Mouse (Mus musculus) left cerebral cortex, postnatal 4 days (tissue): ENCODE measurements around the gene Tmem54. TPM values are rescaled to one million over a fixed set of nuclear protein-coding genes. Genes with fewer than 3 reads are reported as not detected.
A peak's percentile ranks its signal among the peaks of the same experiment; 100 is the strongest.

Source experiments
- DNase-seq: peaks from one replicate; pipeline ENCODE4 v3.0.0-alpha.2; 2022
- intact Hi-C: fragments of 180-260 bp; cut with DNase I; formaldehyde crosslinking; loops from one replicate; pipeline ENCODE4 v1.15.1; 2025
- total RNA-seq, 2 experiments: library from RNA; stranded (reverse); gene quantifications; 2 replicates each; pipeline ENCODE4 v1.2.3; 2021

Gene Tmem54
- total RNA-seq, 2 experiments from 2014 or later, result not detected

DNA sequence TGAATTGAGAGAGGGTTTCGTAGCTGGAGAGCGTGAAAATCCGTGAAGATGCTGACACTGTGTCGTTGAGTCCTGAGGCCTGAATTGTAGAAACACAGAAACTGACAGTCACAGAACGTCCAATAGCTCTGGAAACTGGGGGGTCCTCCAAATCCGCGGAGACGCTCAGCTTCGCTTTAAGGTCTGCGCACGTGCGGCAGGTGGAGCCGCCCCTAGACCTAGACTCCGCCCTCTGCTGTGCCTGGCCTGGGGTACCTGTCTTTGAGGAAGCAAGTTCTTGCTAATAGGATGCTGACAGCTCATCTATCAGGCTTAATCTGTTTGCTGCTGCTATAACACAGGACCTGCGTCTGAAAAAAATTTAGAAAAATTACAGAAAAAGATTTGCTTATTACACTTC, 10.1 kb upstream of the Tmem54 start:
- intact Hi-C loops, result no loop called here
- DNase-seq, result no peak

DNA sequence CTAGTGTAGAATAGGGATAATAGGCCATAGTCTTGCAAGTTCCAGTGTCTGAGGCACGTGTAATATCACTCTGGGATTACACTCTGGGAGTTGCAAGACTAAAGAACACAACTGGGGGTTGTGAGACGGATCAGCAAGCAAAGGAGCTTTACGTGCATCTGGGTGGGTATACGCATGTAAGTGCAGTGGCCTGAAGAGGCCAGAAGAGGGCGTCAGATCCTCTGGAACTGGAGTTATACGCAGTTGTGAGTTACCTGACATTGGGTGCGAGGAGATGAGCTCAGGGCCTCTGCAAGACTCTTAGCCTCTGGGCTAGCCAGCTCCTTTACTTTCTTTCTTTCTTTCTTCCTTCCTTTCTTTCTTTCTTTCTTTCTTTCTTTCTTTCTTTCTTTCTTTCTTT, 8.3 kb upstream of the Tmem54 start:
- DNase-seq, result no peak
- intact Hi-C loops, result no loop called here

DNA sequence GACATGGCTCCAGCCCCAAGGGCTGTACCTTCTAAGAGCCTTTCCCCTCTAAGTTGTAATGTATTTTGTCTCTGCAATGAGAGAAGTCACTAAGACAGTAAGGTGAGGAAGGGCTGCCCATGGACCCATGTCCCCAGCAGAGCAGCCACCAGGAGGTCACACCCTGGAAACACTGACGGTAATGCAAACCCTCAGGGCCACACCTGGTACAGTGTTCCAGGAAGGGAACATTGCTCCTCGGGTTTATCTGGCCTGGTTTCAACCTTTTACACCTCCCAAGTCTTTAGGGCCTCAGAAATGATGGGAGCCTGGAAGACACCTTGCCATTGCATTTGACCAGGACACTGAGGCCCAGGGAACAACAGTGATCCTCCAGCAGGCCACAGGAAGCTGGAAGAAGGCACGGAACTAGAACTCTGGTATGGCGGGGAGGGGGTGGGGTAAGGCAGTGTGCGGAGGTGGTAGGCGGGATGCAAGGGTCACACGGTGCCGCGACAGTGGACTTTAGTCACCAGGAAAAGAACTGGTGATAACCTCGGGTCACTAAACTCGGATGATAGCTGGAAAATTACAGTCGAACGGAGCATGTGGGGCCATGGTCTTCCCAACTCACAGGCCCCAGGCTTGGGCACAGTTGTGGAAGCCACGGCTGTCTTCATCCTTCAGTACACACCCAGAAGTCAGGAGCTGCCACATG, 3.1 kb upstream of the Tmem54 start:
- no peak for DNase-seq
- intact Hi-C loops, result no loop called here

- no peak for DNase-seq
- intact Hi-C loops, result no loop called here
Measured at GRCm38 (mm10) chr4:129106073-129106472, 725 bp downstream of the Tmem54 start.

- intact Hi-C loops, result no loop called here
- peak; percentile 74 for DNase-seq
Measured at GRCm38 (mm10) chr4:129107348-129107899, 2.1 kb downstream of the Tmem54 start.

DNA sequence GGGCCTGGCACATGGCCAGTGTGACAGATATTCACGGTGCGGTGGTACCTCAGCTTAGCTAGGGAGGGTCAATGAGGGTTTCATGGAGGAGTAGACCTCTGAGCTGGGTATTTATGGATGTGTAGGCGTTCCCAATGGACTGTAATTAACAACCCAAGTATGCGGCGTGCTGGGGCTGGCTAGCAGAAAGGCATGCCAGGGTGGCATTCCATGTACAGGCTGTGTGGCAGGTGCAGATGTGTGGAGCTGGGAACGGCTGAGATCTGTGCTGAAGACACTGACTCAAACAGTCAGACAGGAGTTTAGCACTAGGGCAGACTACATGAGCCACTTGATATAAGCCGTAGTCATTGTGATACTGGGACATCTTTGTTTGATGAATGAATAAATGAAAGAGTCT, 3.3 kb downstream of the Tmem54 start:
- DNase-seq, result no peak
- intact Hi-C loops, result no loop called here

DNA sequence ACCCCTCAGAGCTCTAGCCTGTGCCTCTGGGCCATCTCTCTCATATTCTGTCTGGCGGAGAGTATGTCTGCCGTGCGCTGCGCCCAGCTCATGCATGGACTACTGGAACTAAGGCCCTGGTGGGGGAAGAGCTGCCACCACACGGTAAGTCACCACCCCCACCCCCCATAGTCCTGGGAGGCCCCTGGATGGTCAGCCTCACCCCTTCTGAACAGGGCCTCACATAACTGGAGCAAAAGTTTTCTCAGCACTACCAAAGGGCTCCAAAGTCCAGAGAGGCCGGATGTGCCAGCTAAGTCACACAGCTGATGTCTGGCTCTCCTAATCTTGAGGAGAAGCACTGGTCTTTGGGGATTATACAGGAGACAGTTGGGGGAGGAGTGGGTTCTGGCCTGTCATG, 5.5 kb downstream of the Tmem54 start:
- no peak for DNase-seq
- intact Hi-C loops, result no loop called here

- DNase-seq, result peak; percentile 45
- intact Hi-C loops, result no loop called here
Measured at GRCm38 (mm10) chr4:129111350-129111749, 6.0 kb downstream of the Tmem54 start.

DNA sequence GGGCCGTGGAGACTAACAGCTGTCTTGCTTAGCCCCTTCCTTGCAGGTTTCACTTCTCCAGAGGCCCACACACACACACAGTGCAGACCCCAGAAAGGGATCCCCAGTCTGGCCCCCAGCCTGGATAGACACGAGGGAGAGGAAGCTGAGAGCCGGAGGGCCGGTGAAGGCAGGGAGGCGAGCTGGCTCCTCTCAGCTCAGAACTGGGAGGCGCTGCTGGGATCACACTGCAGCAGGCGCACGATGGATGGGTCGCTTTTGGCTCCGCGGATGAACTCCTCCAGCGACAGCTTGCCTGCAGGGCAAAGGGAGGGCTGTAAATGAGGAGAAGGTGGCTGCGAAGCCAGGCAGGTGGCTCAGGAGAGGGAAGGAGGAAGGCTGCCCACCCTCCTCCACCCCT, 6.9 kb downstream of the Tmem54 start:
- intact Hi-C loops, result no loop called here
- peak; percentile 56 for DNase-seq

- DNase-seq, result peak; percentile 97
- intact Hi-C loops, result no loop called here
Measured at GRCm38 (mm10) chr4:129113083-129113988, 8.0 kb downstream of the Tmem54 start.

DNA sequence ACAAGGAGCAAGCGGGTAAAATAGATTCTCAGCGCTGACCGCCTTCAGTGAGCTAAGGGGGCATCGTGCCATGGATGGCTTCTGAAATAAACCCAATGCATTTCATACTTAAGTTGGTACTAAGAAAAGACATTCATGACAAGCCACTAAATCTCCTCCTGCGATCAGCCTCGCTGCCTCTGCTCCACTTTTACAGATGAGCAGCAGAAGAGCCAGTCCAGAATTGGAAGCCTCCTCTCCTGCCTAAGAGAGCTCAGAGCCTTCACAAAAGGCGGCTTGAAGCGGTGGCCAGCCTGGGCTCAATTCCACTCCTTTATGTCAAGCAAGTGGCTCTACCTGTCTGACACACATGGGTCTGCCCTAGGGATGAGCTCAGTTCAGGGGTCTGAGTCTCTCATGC, 11.4 kb downstream of the Tmem54 start:
- intact Hi-C loops, result no loop called here
- no peak for DNase-seq

GRCm38 (mm10) chr4:129117720-129118510, 12.6 kb downstream of the Tmem54 start:
- intact Hi-C loops, result no loop called here
- DNase-seq, result no peak

DNA sequence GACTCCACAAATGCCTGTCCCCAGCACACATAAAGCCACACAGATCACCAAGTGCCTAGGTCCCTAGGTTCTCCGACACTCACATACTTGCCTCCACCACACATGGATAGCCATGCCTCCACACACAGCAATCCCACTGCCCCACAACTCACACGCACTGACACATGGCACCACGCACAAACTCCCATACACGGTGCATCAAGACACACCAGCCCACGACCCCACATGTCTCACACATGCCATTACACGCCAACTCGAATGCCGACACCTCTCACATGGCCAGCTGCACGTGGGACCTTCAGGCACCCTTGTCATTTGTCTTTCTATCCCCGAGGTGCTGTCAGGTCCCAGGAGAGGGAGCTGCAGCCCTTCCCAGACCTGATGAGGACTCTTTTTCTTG, 14.4 kb downstream of the Tmem54 start:
- DNase-seq, result no peak
- intact Hi-C loops, result no loop called here

DNA sequence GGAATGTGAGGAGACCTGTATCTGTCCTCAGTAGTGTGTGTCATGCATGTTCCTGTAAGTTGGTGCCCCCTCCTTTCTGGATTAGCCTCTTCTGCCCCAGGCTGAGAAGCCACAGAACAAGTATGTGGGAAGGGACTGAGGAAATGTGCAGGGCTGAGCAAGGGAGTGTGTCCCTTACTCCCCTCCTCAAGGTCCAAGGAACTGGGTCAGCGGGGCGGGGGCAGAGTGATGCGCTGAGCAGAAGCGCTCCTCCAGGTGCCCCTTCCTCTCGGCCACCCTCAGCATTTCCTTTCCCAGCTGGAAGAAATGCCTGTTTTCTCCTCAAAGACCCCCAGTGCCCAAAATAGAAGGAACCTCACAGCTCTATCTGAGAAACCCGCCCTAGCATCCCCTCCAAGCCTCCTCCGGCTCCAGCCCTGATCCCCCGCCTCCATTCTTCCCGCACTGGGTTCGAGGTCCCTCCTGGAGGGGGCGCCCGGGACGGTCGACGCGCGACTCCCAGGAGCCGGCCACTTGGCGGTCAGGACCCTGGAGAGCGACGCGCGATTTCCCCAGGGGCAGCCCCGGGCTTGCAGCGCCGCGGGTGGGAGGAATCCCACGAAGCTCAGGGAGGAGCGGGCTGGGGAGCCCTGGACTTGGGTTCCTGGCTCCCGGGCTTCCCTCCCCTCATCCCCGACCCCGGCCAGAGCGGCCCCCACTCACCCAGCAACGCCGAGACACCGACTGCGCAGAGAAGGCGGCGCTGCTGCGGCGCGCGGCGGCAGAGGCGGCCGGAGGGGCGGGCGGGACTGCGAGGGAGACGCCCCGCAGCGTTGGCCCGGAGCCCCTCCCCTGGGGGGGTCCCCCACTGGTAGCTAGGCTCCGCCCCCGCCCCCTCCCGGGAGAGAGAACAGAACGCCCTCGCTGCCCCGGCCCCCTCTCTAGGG, 15.4 kb downstream of the Tmem54 start:
- peak; percentile 42 for DNase-seq
- intact Hi-C loops, result no loop called here

DNA sequence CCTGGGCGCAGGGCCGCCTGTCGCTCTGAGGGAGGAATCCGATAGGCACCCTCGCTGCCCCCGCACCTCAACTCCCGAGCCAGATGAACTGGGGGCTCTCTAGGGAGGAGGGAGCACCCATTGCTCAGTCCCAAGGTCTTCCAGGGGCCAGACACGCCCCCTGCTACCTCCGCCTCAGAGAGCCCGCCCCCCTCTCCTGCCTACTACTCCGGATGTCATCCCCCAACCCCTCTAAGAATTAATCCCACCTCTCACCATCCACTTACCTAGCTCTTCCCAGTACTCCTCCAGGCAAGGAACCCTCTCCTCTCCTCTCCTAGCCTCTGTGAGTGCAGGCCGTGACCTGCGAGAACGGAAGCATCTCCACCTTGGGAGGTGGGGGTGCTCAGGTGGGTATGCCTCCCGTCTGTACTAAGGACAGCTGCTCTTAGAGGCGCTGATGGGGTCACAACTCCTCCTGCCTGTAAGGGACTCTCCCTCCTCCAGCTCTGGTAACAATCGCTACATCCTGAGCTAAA, 16.3 kb downstream of the Tmem54 start, which contains the start of gene Hpca:
Hpca (minus strand) TSS at position 468 of the 518 bp plus-strand sequence.
- intact Hi-C loops, result no loop called here
- DNase-seq, result peak; percentile 44

DNA sequence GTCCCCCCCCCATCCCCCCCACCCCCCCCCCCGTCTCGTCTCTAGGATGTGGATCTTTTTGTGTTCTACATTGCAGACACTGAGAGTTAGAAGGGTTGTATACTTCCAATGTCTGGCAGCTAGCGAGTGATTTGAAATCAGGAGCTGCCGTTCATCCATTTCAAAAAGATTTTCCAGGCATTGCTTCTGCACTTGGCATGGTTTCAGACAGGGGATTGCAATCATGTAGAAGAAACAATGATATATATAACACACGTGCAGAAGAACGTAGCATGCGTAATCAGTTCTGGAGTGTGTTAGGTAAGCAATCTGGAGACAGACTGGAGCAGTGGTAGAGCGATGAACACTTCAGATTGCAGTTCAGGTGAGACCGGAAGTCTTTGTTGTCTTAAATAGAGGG, 16.8 kb downstream of the Tmem54 start:
- DNase-seq, result no peak
- intact Hi-C loops, result no loop called here

GRCm38 (mm10) chr4:129122719-129123118, 17.4 kb downstream of the Tmem54 start:
- peak; percentile 68 for DNase-seq
- intact Hi-C loops, result no loop called here

GRCm38 (mm10) chr4:129124652-129125146, 19.4 kb downstream of the Tmem54 start:
- intact Hi-C loops, result no loop called here
- peak; percentile 90 for DNase-seq

GRCm38 (mm10) chr4:129125736-129126451, 20.5 kb downstream of the Tmem54 start:
- intact Hi-C loops, result no loop called here
- peak; percentile 89 for DNase-seq
